Mouse (Mus musculus): ENCODE results near the gene Tmem247.

- TF ChIP-seq CTCF (IDR thresholded peaks at IDR 0.05; ENCODE audit: low read depth) (no peak), EP300 (IDR thresholded peaks at IDR 0.05; ENCODE audit: low read depth) (no peak)
Measured at GRCm38 (mm10) chr17:86880056-86880455, 37.1 kb upstream of the Tmem247 start.
